Mouse (Mus musculus) MEL (cell line): ENCODE measurements around the gene Crebzf. TPM values are rescaled to one million over a fixed set of nuclear protein-coding genes. Genes with fewer than 3 reads are reported as not detected.

Experiments
- DNase-seq: peaks from one replicate; pipeline ENCODE4 v3.0.0; 2011; ENCODE audit warnings: low read depth, low spot score
- H3K27ac ChIP-seq: 2 replicates; pipeline ENCODE4 v1.5.1; 2012; ENCODE audit warnings: low read depth, mild to moderate bottlenecking, control low read depth, low read length, moderate library complexity; ENCODE audit not compliant: control insufficient read depth
- H3K27me3 ChIP-seq, 2 experiments: fragments of 150-350 bp in 1 of 2; sonication (generic) in 1 of 2; 2 replicates each; pipeline ENCODE4 v1.6.1; 2012; ENCODE audit warnings: low read length in 2 of 2, mild to moderate bottlenecking in 2 of 2, improper control_type of control experiment in 1 of 2, moderate library complexity in 1 of 2; ENCODE audit not compliant: insufficient read depth in 2 of 2, control insufficient read depth in 1 of 2
- H3K36me3 ChIP-seq, 2 experiments: 2 replicates each; pipeline ENCODE4 v1.6.1; 2012 to 2014; ENCODE audit warnings: low read length in 2 of 2, improper control_type of control experiment in 1 of 2, inconsistent platforms in 1 of 2, mild to moderate bottlenecking in 1 of 2; ENCODE audit not compliant: insufficient read depth in 2 of 2, control insufficient read depth in 1 of 2
- H3K4me1 ChIP-seq, 2 experiments: fragments of 150-350 bp in 1 of 2; sonication (generic) in 1 of 2; 2 replicates each; pipeline ENCODE4 v1.6.1; 2012; ENCODE audit warnings: low read length in 2 of 2, improper control_type of control experiment in 1 of 2, mild to moderate bottlenecking in 1 of 2; ENCODE audit not compliant: insufficient read depth in 2 of 2, control insufficient read depth in 1 of 2
- H3K4me3 ChIP-seq, 2 experiments: fragments of 150-350 bp in 1 of 2; sonication (generic) in 1 of 2; 2 replicates each; pipeline ENCODE4 v1.5.1; 2012; ENCODE audit warnings: low read depth in 2 of 2, low read length in 2 of 2, mild to moderate bottlenecking in 2 of 2, moderate library complexity in 2 of 2, control low read depth in 1 of 2, improper control_type of control experiment in 1 of 2; ENCODE audit not compliant: control insufficient read depth in 1 of 2, insufficient read depth in 1 of 2
- H3K79me2 ChIP-seq: 2 replicates; pipeline ENCODE4 v1.6.1; 2012; ENCODE audit warnings: mild to moderate bottlenecking, low read length, moderate library complexity; ENCODE audit not compliant: control insufficient read depth, poor library complexity, insufficient read depth
- H3K9ac ChIP-seq: 2 replicates; pipeline ENCODE4 v1.6.1; 2012; ENCODE audit warnings: low read depth, mild to moderate bottlenecking, control low read depth, low read length, moderate library complexity; ENCODE audit not compliant: control insufficient read depth, poor library complexity, severe bottlenecking
- H3K9me3 ChIP-seq: fragments of 150-350 bp; sonication (generic); replicated peaks from 2 replicates; pipeline ENCODE4 v1.6.1; 2012; ENCODE audit warnings: mild to moderate bottlenecking, low read length, improper control_type of control experiment, moderate library complexity; ENCODE audit not compliant: insufficient read depth
- BHLHE40 ChIP-seq: IDR thresholded peaks from 2 replicates; pipeline ENCODE4 v1.6.1; 2012; ENCODE audit warnings: low read depth, mild to moderate bottlenecking, inconsistent platforms, low read length, improper control_type of control experiment, borderline replicate concordance
- CHD1 ChIP-seq: IDR thresholded peaks from 2 replicates; pipeline ENCODE4 v1.6.1; 2012; ENCODE audit warnings: low read depth, mild to moderate bottlenecking, inconsistent platforms, low read length, improper control_type of control experiment
- CHD2 ChIP-seq: IDR thresholded peaks from 2 replicates; pipeline ENCODE4 v1.6.1; 2011; ENCODE audit warnings: low read length, improper control_type of control experiment
- E2F4 ChIP-seq: IDR thresholded peaks from 2 replicates; pipeline ENCODE4 v1.6.1; 2011; ENCODE audit warnings: low read depth, low read length, improper control_type of control experiment, borderline replicate concordance
- ETS1 ChIP-seq: IDR thresholded peaks from 2 replicates; pipeline ENCODE4 v1.6.1; 2012; ENCODE audit warnings: low read depth, mild to moderate bottlenecking, inconsistent platforms, low read length, improper control_type of control experiment, moderate library complexity
- GABPA ChIP-seq: IDR thresholded peaks from 2 replicates; pipeline ENCODE4 v1.6.1; 2012; ENCODE audit warnings: low read depth, mild to moderate bottlenecking, inconsistent platforms, low read length, improper control_type of control experiment, moderate library complexity
- HCFC1 ChIP-seq: IDR thresholded peaks from 2 replicates; pipeline ENCODE4 v1.6.1; 2012; ENCODE audit warnings: low read depth, mild to moderate bottlenecking, inconsistent platforms, low read length, improper control_type of control experiment, moderate library complexity
- JUND ChIP-seq: IDR thresholded peaks from 2 replicates; pipeline ENCODE4 v1.6.1; 2011; ENCODE audit warnings: low read depth, mild to moderate bottlenecking, improper control_type of control experiment, low read length
- MAFK ChIP-seq: IDR thresholded peaks from 2 replicates; pipeline ENCODE4 v1.6.1; 2011; ENCODE audit warnings: low read depth, mild to moderate bottlenecking, low read length, improper control_type of control experiment, borderline replicate concordance
- MAX ChIP-seq: IDR thresholded peaks from 2 replicates; pipeline ENCODE4 v1.6.1; 2011; ENCODE audit warnings: low read length, improper control_type of control experiment
- MAZ ChIP-seq: IDR thresholded peaks from 2 replicates; pipeline ENCODE4 v1.6.1; 2012; ENCODE audit warnings: low read depth, mild to moderate bottlenecking, inconsistent platforms, low read length, improper control_type of control experiment
- MEF2A ChIP-seq: IDR thresholded peaks from 2 replicates; pipeline ENCODE4 v1.6.1; 2014; ENCODE audit warnings: low read depth, mild to moderate bottlenecking, inconsistent platforms, low read length, improper control_type of control experiment; ENCODE audit not compliant: poor library complexity, insufficient replicate concordance, severe bottlenecking; ENCODE audit errors: extremely low read depth
- MXI1 ChIP-seq: IDR thresholded peaks from 2 replicates; pipeline ENCODE4 v1.6.1; 2011; ENCODE audit warnings: mild to moderate bottlenecking, low read depth, low read length, improper control_type of control experiment
- MYB ChIP-seq: IDR thresholded peaks from 2 replicates; pipeline ENCODE4 v1.6.1; 2011; ENCODE audit warnings: mild to moderate bottlenecking, low read depth, low read length, improper control_type of control experiment
- NELFE ChIP-seq: IDR thresholded peaks from 2 replicates; pipeline ENCODE4 v1.6.1; 2011; ENCODE audit warnings: low read depth, low read length, improper control_type of control experiment
- NRF1 ChIP-seq: IDR thresholded peaks from 2 replicates; pipeline ENCODE4 v1.6.1; 2014; ENCODE audit warnings: low read depth, mild to moderate bottlenecking, inconsistent platforms, low read length, improper control_type of control experiment, moderate library complexity; ENCODE audit not compliant: poor library complexity, insufficient read depth, severe bottlenecking
- POLR2A ChIP-seq, 2 experiments: IDR thresholded peaks; 2 replicates each; pipeline ENCODE4 v1.6.1; 2011 to 2012; ENCODE audit warnings: low read length in 2 of 2, mild to moderate bottlenecking in 2 of 2, control low read depth in 1 of 2, improper control_type of control experiment in 1 of 2, low read depth in 1 of 2, moderate library complexity in 1 of 2; ENCODE audit not compliant: control insufficient read depth in 1 of 2, insufficient read depth in 1 of 2, poor library complexity in 1 of 2
- POLR2AphosphoS2 ChIP-seq: IDR thresholded peaks from 2 replicates; pipeline ENCODE4 v1.6.1; 2011; ENCODE audit warnings: low read length, improper control_type of control experiment
- RCOR1 ChIP-seq: IDR thresholded peaks from 2 replicates; pipeline ENCODE4 v1.6.1; 2012; ENCODE audit warnings: low read depth, mild to moderate bottlenecking, inconsistent platforms, low read length, improper control_type of control experiment
- SIN3A ChIP-seq: IDR thresholded peaks from 2 replicates; pipeline ENCODE4 v1.6.1; 2012; ENCODE audit warnings: low read length, improper control_type of control experiment, inconsistent platforms
- SMC3 ChIP-seq: IDR thresholded peaks from 2 replicates; pipeline ENCODE4 v1.6.1; 2011; ENCODE audit warnings: low read depth, low read length, improper control_type of control experiment
- TBP ChIP-seq: IDR thresholded peaks from 2 replicates; pipeline ENCODE4 v1.8.0; 2011; ENCODE audit warnings: low read depth, low read length, improper control_type of control experiment
- TCF12 ChIP-seq: IDR thresholded peaks from 2 replicates; pipeline ENCODE4 v1.6.1; 2014; ENCODE audit warnings: low read depth, mild to moderate bottlenecking, inconsistent platforms, low read length, improper control_type of control experiment, moderate library complexity
- UBTF ChIP-seq: IDR thresholded peaks from 2 replicates; pipeline ENCODE4 v1.6.1; 2012; ENCODE audit warnings: low read depth, mild to moderate bottlenecking, inconsistent platforms, low read length, improper control_type of control experiment, moderate library complexity, borderline replicate concordance; ENCODE audit not compliant: insufficient read depth
- USF1 ChIP-seq: IDR thresholded peaks from 2 replicates; pipeline ENCODE4 v1.6.1; 2014; ENCODE audit warnings: low read depth, mild to moderate bottlenecking, inconsistent platforms, low read length, improper control_type of control experiment, moderate library complexity
- USF2 ChIP-seq, 2 experiments: IDR thresholded peaks; 2 replicates each; pipeline ENCODE4 v1.6.1; 2011 to 2012; ENCODE audit warnings: improper control_type of control experiment in 2 of 2, low read length in 2 of 2, borderline replicate concordance in 1 of 2, inconsistent platforms in 1 of 2, low read depth in 1 of 2, mild to moderate bottlenecking in 1 of 2; ENCODE audit not compliant: insufficient read depth in 1 of 2
- ZMIZ1 ChIP-seq: IDR thresholded peaks from 2 replicates; pipeline ENCODE4 v1.6.1; 2012; ENCODE audit warnings: low read depth, mild to moderate bottlenecking, inconsistent platforms, low read length, improper control_type of control experiment, moderate library complexity
- polyA plus RNA-seq, 2 experiments: library from polyadenylated mRNA; stranded (reverse) in 1 of 2; unstranded in 1 of 2; fragments of >175 nt in 1 of 2; fragments of >200 nt in 1 of 2; gene quantifications; 2 replicates each; pipeline versions ENCODE4 v1.2.1 to v1.2.4; 2012; ENCODE audit warnings: low replicate concordance in 2 of 2, low read depth in 1 of 2; ENCODE audit not compliant: insufficient read length in 2 of 2, insufficient read depth in 1 of 2, missing spikeins in 1 of 2
- total RNA-seq: library from RNA; depleted of rRNA; stranded (reverse); fragments of 300-350 nt; gene quantifications from 2 replicates; pipeline ENCODE4 v1.2.3, GENCODE M21; 2012

Crebzf gene
- total and polyA plus RNA-seq, 3 experiments: 63.3 to 152 (median 78.9) TPM

DNA sequence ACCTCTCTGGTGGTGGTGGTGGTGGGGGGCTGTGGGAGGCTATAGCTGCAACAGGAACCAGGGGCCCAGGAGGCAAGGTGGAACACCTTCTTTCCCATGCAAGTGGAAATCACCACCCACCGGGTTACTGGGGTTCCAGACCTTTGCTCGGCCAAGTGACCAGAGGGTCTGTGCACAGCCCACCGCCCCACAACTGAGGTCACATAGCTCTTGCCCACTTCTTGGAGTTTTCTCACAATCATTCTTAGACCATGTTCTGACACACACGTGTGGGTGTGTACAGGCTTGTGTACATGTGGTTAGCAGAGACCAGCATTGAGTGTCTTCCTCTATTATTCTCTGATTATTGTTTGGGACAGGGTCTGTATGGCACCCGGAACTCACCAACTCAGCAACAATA, 18.9 kb downstream of the Crebzf start (continued):
- TF ChIP-seq TBP: no peak
- TF ChIP-seq MYB: no peak
- no peak for TF ChIP-seq NRF1
- TF ChIP-seq MAZ: no peak

DNA sequence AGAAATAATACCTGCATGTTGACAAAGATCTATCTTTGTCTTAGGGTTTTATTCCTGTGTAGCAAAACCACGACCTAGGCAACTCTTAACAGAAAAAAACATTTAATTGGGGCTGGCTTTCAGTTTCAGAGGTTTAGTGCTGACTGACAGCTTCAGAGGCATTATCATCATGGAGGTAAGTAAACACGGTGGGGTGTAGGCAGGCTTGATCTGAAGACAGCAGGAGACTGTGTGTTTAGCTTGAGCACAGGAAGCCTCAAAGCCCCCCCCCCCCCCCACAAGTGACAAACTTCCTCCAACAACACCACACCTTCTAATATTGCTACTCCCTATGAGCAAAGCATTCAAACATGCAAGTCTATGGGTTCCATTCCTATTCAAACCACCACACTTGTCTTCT, 31.0 kb downstream of the Crebzf start:
- Histone ChIP-seq H3K4me3 (no peak overlapping the region), H3K79me2 (peaks cover 2% of the 10 kb centered on the region; the same call in 1 of the 2 replicates), H3K4me1 (peaks cover 0 to 8% of the 10 kb centered on the region in 2 experiments; a peak in 2 of 4 replicates), H3K27ac (no peak overlapping the region), H3K9ac (no peak overlapping the region), H3K36me3 (peaks cover 4 to 11% of the 10 kb centered on the region in 2 experiments; a peak in 3 of 4 replicates), H3K27me3 (peaks cover 1 to 15% of the 10 kb centered on the region in 2 experiments; a peak in 2 of 4 replicates), H3K9me3 (no peaks in the 10 kb centered on the region)
- no peak for TF ChIP-seq MYB
- TF ChIP-seq CHD1: no peak
- no peak for TF ChIP-seq MAFK
- no peak for TF ChIP-seq POLR2AphosphoS2
- no peak for TF ChIP-seq MEF2A
- peak; percentile 20 for DNase-seq

GRCm38 (mm10) chr7:90475793-90476312, 33.3 kb downstream of the Crebzf start, which contains the start of gene Tmem126b:
TSS of gene Tmem126b (minus strand) at chr7:90476001.
- H3K4me1 ChIP-seq: peaks cover 0 to 8% of the 10 kb centered on the region in 2 experiments; a peak in 2 of 4 replicates
- peaks cover 0 to 11% of the 10 kb centered on the region in 2 experiments; a peak in 3 of 4 replicates for H3K36me3 ChIP-seq
- H3K9me3 ChIP-seq: no peaks in the 10 kb centered on the region
- peak within 1 kb of the TSS; percentile 75 for H3K9ac ChIP-seq
- peak within 1 kb of the TSS; percentile 73 for H3K27ac ChIP-seq
- peak within 1 kb of the TSS; percentile 74 to 85 for H3K4me3 ChIP-seq
- peaks cover 2% of the 10 kb centered on the region; the same call in 1 of the 2 replicates for H3K79me2 ChIP-seq
- peak; percentile 99 for DNase-seq
- peaks cover 1 to 20% of the 10 kb centered on the region in 2 experiments; a peak in 2 of 4 replicates for H3K27me3 ChIP-seq
- TF ChIP-seq POLR2A (IDR thresholded peaks at IDR 0.05; ENCODE audit: control insufficient read depth in 1 of 2, insufficient read depth in 1 of 2, low read depth in 1 of 2, low read length in 2 of 2, poor library complexity in 1 of 2): peak; percentile 83 to 92
- peak; percentile 57 for TF ChIP-seq NELFE
- TF ChIP-seq SIN3A: peak; percentile 66; the same call in 1 of the 2 replicates
- TF ChIP-seq MXI1: peak; percentile 68
- TF ChIP-seq CHD1: no peak
- TF ChIP-seq USF2 (IDR thresholded peaks at IDR 0.05; ENCODE audit: borderline replicate concordance in 1 of 2, insufficient read depth in 1 of 2, low read depth in 1 of 2, low read length in 2 of 2): peak; percentile 66 to 89
- TF ChIP-seq RCOR1: no peak
- 0 out of 2 replicates have a peak, but pooled peaks have one; percentile 75 for TF ChIP-seq ZMIZ1
- peak; percentile 73 for TF ChIP-seq HCFC1
- peak; percentile 71; the same call in 1 of the 2 replicates for TF ChIP-seq TBP
- peak; percentile 89; the same call in 1 of the 2 replicates for TF ChIP-seq BHLHE40
- no peak for TF ChIP-seq GABPA
- TF ChIP-seq USF1: peak; percentile 99
- no peak for TF ChIP-seq SMC3
- TF ChIP-seq E2F4: no peak
- TF ChIP-seq JUND: no peak
- TF ChIP-seq CHD2: no peak
- TF ChIP-seq MAX: peak; percentile 88
- peak; percentile 45; the same call in 1 of the 2 replicates for TF ChIP-seq TCF12
- TF ChIP-seq UBTF: no peak
- TF ChIP-seq NRF1: no peak
- TF ChIP-seq ETS1: 0 out of 2 replicates have a peak, but pooled peaks have one; percentile 3
